Mouse (Mus musculus): ENCODE results near the gene Casp12.
A peak's percentile ranks its signal among the peaks of the same experiment; 100 is the strongest.
"Not testable (repeated sequence)": the region's sequence is repeated elsewhere in the genome, so short reads cannot be mapped to it uniquely, and the experiment has no call there.

Casp12 gene

GRCm38 (mm10) chr9:5345291-5345898 is at the start of gene Casp12:
Gene Casp12 (plus strand): TSS chr9:5345430.
- peak; percentile 26 for DNase-seq (ENCODE audit: low spot score)

GRCm38 (mm10) chr9:5296354-5297237 is 48.6 kb upstream of the Casp12 start:
- DNase-seq (ENCODE audit: low spot score): no peak

GRCm38 (mm10) chr9:5298329-5299131 is 46.7 kb upstream of the Casp12 start, which contains the start of gene Casp1:
Gene Casp1 (plus strand): TSS chr9:5298517.
- DNase-seq (ENCODE audit: low spot score): no peak

GRCm38 (mm10) chr9:5299132-5299381 is 46.2 kb upstream of the Casp12 start:
- no peak for DNase-seq (ENCODE audit: low spot score)

- no peak for DNase-seq (ENCODE audit: low spot score)
Observed at GRCm38 (mm10) chr9:5308561-5308960, 36.7 kb upstream of the Casp12 start, which contains the start of gene Casp4. Gene Casp4 (plus strand): TSS chr9:5308828.

GRCm38 (mm10) chr9:5310112-5310511 is 35.1 kb upstream of the Casp12 start:
- DNase-seq (ENCODE audit: low spot score): no peak

- DNase-seq (ENCODE audit: low spot score): no peak
Observed at GRCm38 (mm10) chr9:5311435-5311834, 33.8 kb upstream of the Casp12 start.

GRCm38 (mm10) chr9:5328204-5328603 is 17.0 kb upstream of the Casp12 start:
- DNase-seq (ENCODE audit: low spot score): no peak

GRCm38 (mm10) chr9:5332441-5332840 is 12.8 kb upstream of the Casp12 start:
- no peak for DNase-seq (ENCODE audit: low spot score)

GRCm38 (mm10) chr9:5333422-5333821 is 11.8 kb upstream of the Casp12 start:
- no peak for DNase-seq (ENCODE audit: low spot score)

- no peak for DNase-seq (ENCODE audit: low spot score)
Observed at GRCm38 (mm10) chr9:5343092-5343491, 2.1 kb upstream of the Casp12 start.

- no peak for DNase-seq (ENCODE audit: low spot score)
Observed at GRCm38 (mm10) chr9:5344090-5344489, 1.1 kb upstream of the Casp12 start.

GRCm38 (mm10) chr9:5347381-5347780 is 2.2 kb downstream of the Casp12 start:
- no peak for DNase-seq (ENCODE audit: low spot score)

- no peak for DNase-seq (ENCODE audit: low spot score)
Observed at GRCm38 (mm10) chr9:5353673-5354072, 8.4 kb downstream of the Casp12 start.

GRCm38 (mm10) chr9:5356801-5357200 is 11.6 kb downstream of the Casp12 start:
- DNase-seq (ENCODE audit: low spot score): no peak

GRCm38 (mm10) chr9:5393561-5393960 is 48.3 kb downstream of the Casp12 start:
- no peak for DNase-seq (ENCODE audit: low spot score)

- not testable (repeated sequence) for DNase-seq (ENCODE audit: low spot score)
Observed at GRCm38 (mm10) chr9:5395861-5396260, 50.6 kb downstream of the Casp12 start.

- DNase-seq (ENCODE audit: low spot score): no peak
Observed at GRCm38 (mm10) chr9:5410988-5411568, 65.8 kb downstream of the Casp12 start.

- no peak for DNase-seq (ENCODE audit: low spot score)
Observed at GRCm38 (mm10) chr9:5412446-5413111, 67.3 kb downstream of the Casp12 start.

GRCm38 (mm10) chr9:5417871-5418270 is 72.6 kb downstream of the Casp12 start:
- DNase-seq (ENCODE audit: low spot score): no peak

Measured in ovary, postnatal 10 days (tissue).